Mouse (Mus musculus) lung, embryonic 16.5 days (tissue): ENCODE results near the gene Ccndbp1. TPM values are rescaled to one million over a fixed set of nuclear protein-coding genes. Genes with fewer than 3 reads are reported as not detected.

ENCODE experiments used
- ATAC-seq: fragments of 200-750 bp; cut with Nextera tagmentation; 2 replicates; pipeline ENCODE4 v1.8.0; 2017; ENCODE audit warnings: low read depth, mild to moderate bottlenecking, moderate library complexity
- H3K27ac ChIP-seq: fragments of 300-500 bp; sonication (generic); 2 replicates; pipeline ENCODE4 v1.5.1; 2014; ENCODE audit warnings: mild to moderate bottlenecking, control low read depth, low read length
- H3K27me3 ChIP-seq: fragments of 300-500 bp; sonication (generic); 2 replicates; pipeline ENCODE4 v1.6.1; 2014; ENCODE audit warnings: low read depth, low read length, mixed read lengths; ENCODE audit not compliant: control insufficient read depth, insufficient read depth
- H3K36me3 ChIP-seq: fragments of 300-500 bp; sonication (generic); 2 replicates; pipeline ENCODE4 v1.6.1; 2014; ENCODE audit warnings: low read length; ENCODE audit not compliant: control insufficient read depth, insufficient read depth
- H3K4me1 ChIP-seq: fragments of 300-500 bp; sonication (generic); replicated peaks from 2 replicates; pipeline ENCODE4 v1.6.1; 2014; ENCODE audit warnings: low read length, mixed read lengths; ENCODE audit not compliant: control insufficient read depth, insufficient read depth
- H3K4me2 ChIP-seq: fragments of 300-500 bp; sonication (generic); 2 replicates; pipeline ENCODE4 v1.6.1; 2014; ENCODE audit warnings: low read depth, low read length, control low read depth
- H3K4me3 ChIP-seq: fragments of 300-500 bp; sonication (generic); 2 replicates; pipeline ENCODE4 v1.5.1; 2014; ENCODE audit warnings: mild to moderate bottlenecking, low read length, control low read depth
- H3K9ac ChIP-seq: fragments of 300-500 bp; sonication (generic); 2 replicates; pipeline ENCODE4 v1.6.1; 2014; ENCODE audit warnings: low read length, control low read depth
- H3K9me3 ChIP-seq: fragments of 300-500 bp; sonication (generic); 2 replicates; pipeline ENCODE4 v1.6.1; 2016; ENCODE audit warnings: low read length; ENCODE audit not compliant: control insufficient read depth
- WGBS: fragments of 180-500 bp; shearing (Covaris S2); extraction: QIAGEN DNeasy Blood & Tissue Kit; methylation state at CpG from one replicate; pipeline ENCODE4 v1.1.7; 2014; 5-methylcytosine and 5-hydroxymethylcytosine counted together
- polyA plus RNA-seq: library from polyadenylated mRNA; unstranded; fragments of >200 nt; fragmentation: Nextera tagmentation; extraction: Ambion mirVana; gene quantifications from 2 replicates; pipeline ENCODE4 v1.2.1, GENCODE M21; 2015

Ccndbp1 gene
- polyA plus RNA-seq: 45.3 and 49.4 TPM in 2 replicates

GRCm38 (mm10) chr2:121007925-121008663 lies at the start of gene Ccndbp1:
Gene Ccndbp1, plus strand, starts transcription at chr2:121008403.
- peak within 1 kb of the TSS; percentile 38; the same call in 1 of the 2 replicates for H3K27ac ChIP-seq
- no peaks in the 10 kb centered on the region for H3K27me3 ChIP-seq
- H3K9ac ChIP-seq: peak within 1 kb of the TSS; percentile 80
- peak; percentile 99 for ATAC-seq
- peak within 1 kb of the TSS; percentile 92 for H3K4me3 ChIP-seq
- no peaks in the 10 kb centered on the region for H3K9me3 ChIP-seq
- H3K36me3 ChIP-seq: no peaks in the 10 kb centered on the region
- 2% methylated on average over 33 of the region's 34 CpGs for WGBS
- peaks cover 9% of the 10 kb centered on the region for H3K4me1 ChIP-seq
- peak within 1 kb of the TSS; percentile 86 for H3K4me2 ChIP-seq

DNA sequence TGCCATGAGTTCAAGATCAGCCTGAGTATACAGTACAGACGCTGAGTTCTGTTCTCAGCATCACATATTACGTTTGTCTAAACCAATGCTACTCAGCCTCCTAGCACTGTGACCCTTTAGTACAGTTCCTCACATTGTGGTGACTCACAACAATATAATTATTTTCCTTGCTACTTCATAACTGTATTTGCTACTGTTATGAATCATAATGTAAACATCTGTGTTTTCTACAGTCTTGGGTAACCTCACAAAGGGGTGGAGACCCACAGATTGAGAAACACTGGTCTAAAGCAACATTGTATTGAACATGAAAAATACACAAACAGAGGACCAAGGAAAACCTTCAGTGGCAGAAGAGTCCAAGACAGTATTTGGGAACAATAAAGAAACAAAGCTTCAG lies 48.8 kb upstream of the Ccndbp1 start:
- Histone ChIP-seq H3K9me3 (no peaks in the 10 kb centered on the region), H3K4me3 (no peak overlapping the region), H3K9ac (no peak overlapping the region), H3K36me3 (no peaks in the 10 kb centered on the region), H3K27me3 (no peaks in the 10 kb centered on the region), H3K4me2 (no peak overlapping the region), H3K27ac (peak overlapping the region; percentile 71), H3K4me1 (peaks cover 7% of the 10 kb centered on the region)
- WGBS: 68% methylated on average over 2 of the region's 2 CpGs
- ATAC-seq: 0 out of 2 replicates have a peak, but pooled peaks have one; percentile 23

GRCm38 (mm10) chr2:120959827-120960226 lies 48.4 kb upstream of the Ccndbp1 start:
- Histone ChIP-seq H3K9ac (no peak overlapping the region), H3K27ac (peak overlapping the region; percentile 71), H3K4me3 (no peak overlapping the region), H3K27me3 (no peaks in the 10 kb centered on the region), H3K36me3 (no peaks in the 10 kb centered on the region), H3K4me1 (peaks cover 7% of the 10 kb centered on the region), H3K9me3 (no peaks in the 10 kb centered on the region), H3K4me2 (peak overlapping the region; percentile 20; the same call in 1 of the 2 replicates)
- peak; percentile 83 for ATAC-seq
- WGBS: 65% methylated on average over 5 of the region's 5 CpGs

- ATAC-seq: peak; percentile 76; the same call in 1 of the 2 replicates
- Histone ChIP-seq H3K27ac (peak overlapping the region; percentile 71), H3K4me3 (no peak overlapping the region), H3K27me3 (no peaks in the 10 kb centered on the region), H3K9ac (no peak overlapping the region), H3K4me1 (peaks cover 10% of the 10 kb centered on the region), H3K9me3 (no peaks in the 10 kb centered on the region), H3K4me2 (peak overlapping the region; percentile 20; the same call in 1 of the 2 replicates), H3K36me3 (no peaks in the 10 kb centered on the region)
- WGBS: 37% methylated on average over 1 of the region's 1 CpGs
These were observed 47.9 kb upstream of the Ccndbp1 start for GRCm38 (mm10) chr2:120960261-120960660.

DNA sequence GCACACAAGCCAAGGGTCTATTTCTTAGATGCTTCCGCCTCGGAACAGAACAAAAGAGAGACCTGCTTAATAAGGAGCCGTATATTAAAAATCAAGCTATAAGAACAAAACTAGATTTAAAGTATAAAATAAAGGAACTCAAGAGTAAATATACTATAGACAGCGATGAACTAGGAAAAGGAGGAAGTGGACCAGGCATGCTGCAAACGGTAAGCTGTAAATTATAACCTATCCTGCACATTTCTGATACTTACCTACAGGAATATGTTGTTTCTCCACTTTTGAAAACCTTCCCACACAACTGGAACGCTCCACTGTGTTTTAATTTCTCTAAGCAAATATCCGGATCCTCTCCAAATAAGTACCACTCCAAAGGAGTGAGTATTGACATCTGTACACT lies 45.1 kb upstream of the Ccndbp1 start:
- no peak for ATAC-seq
- Histone ChIP-seq H3K27ac (0 out of 2 replicates have a peak overlapping the region, but pooled peaks have one; percentile 10), H3K27me3 (no peaks in the 10 kb centered on the region), H3K4me3 (no peak overlapping the region), H3K4me1 (peaks cover 10% of the 10 kb centered on the region), H3K9ac (no peak overlapping the region), H3K4me2 (no peak overlapping the region), H3K36me3 (no peaks in the 10 kb centered on the region), H3K9me3 (no peaks in the 10 kb centered on the region)
- WGBS: 73% methylated on average over 7 of the region's 7 CpGs

- Histone ChIP-seq H3K36me3 (no peaks in the 10 kb centered on the region), H3K9ac (no peak overlapping the region), H3K9me3 (no peaks in the 10 kb centered on the region), H3K4me3 (no peak overlapping the region), H3K27ac (no peak overlapping the region), H3K4me1 (peaks cover 11% of the 10 kb centered on the region), H3K4me2 (no peak overlapping the region), H3K27me3 (no peaks in the 10 kb centered on the region)
- WGBS: 71% methylated on average over 3 of the region's 3 CpGs
- peak; percentile 81 for ATAC-seq
These were observed 42.7 kb upstream of the Ccndbp1 start for GRCm38 (mm10) chr2:120965486-120965885.

GRCm38 (mm10) chr2:120970045-120970539 lies 38.1 kb upstream of the Ccndbp1 start:
- under 1% methylated on average over 23 of the region's 23 CpGs for WGBS
- H3K9ac ChIP-seq: peak overlapping the region; percentile 93
- peak; percentile 22 for ATAC-seq
- H3K27ac ChIP-seq: peak overlapping the region; percentile 63
- peak overlapping the region; percentile 81 for H3K4me2 ChIP-seq
- no peaks in the 10 kb centered on the region; the same call in 1 of the 2 replicates for H3K27me3 ChIP-seq
- peaks cover 8% of the 10 kb centered on the region for H3K4me1 ChIP-seq
- peak overlapping the region; percentile 92 for H3K4me3 ChIP-seq
- H3K36me3 ChIP-seq: no peaks in the 10 kb centered on the region
- H3K9me3 ChIP-seq: no peaks in the 10 kb centered on the region

GRCm38 (mm10) chr2:120970559-120971080 lies 37.6 kb upstream of the Ccndbp1 start, which contains the start of gene Ubr1:
Gene Ubr1, minus strand, starts transcription at chr2:120970715.
- Histone ChIP-seq H3K27me3 (no peaks in the 10 kb centered on the region; the same call in 1 of the 2 replicates), H3K9ac (peak within 1 kb of the TSS; percentile 93), H3K9me3 (no peaks in the 10 kb centered on the region), H3K4me2 (peak within 1 kb of the TSS; percentile 81), H3K4me3 (peak within 1 kb of the TSS; percentile 92), H3K27ac (peak within 1 kb of the TSS; percentile 63), H3K36me3 (no peaks in the 10 kb centered on the region), H3K4me1 (peaks cover 8% of the 10 kb centered on the region)
- under 1% methylated on average over 39 of the region's 39 CpGs for WGBS
- ATAC-seq: peak; percentile 89

- no peak for ATAC-seq
- Histone ChIP-seq H3K4me2 (no peak overlapping the region), H3K27me3 (no peaks in the 10 kb centered on the region; the same call in 1 of the 2 replicates), H3K9ac (no peak overlapping the region), H3K9me3 (no peaks in the 10 kb centered on the region), H3K36me3 (no peaks in the 10 kb centered on the region), H3K4me3 (no peak overlapping the region), H3K27ac (no peak overlapping the region), H3K4me1 (peaks cover 8% of the 10 kb centered on the region)
- 88% methylated on average over 4 of the region's 4 CpGs for WGBS
These were observed 36.4 kb upstream of the Ccndbp1 start for GRCm38 (mm10) chr2:120971766-120972165.
